Mouse (Mus musculus): ENCODE results near the gene Lrrc28.

GRCm38 (mm10) chr7:67598050-67598449 is 47.0 kb downstream of the Lrrc28 start:
- TF ChIP-seq EP300 (IDR thresholded peaks at IDR 0.05): no peak
- no peak for TF ChIP-seq CTCF (IDR thresholded peaks at IDR 0.05)
